ENCODE assay signal across 15 mouse cellular contexts in the genomic region with DNA sequence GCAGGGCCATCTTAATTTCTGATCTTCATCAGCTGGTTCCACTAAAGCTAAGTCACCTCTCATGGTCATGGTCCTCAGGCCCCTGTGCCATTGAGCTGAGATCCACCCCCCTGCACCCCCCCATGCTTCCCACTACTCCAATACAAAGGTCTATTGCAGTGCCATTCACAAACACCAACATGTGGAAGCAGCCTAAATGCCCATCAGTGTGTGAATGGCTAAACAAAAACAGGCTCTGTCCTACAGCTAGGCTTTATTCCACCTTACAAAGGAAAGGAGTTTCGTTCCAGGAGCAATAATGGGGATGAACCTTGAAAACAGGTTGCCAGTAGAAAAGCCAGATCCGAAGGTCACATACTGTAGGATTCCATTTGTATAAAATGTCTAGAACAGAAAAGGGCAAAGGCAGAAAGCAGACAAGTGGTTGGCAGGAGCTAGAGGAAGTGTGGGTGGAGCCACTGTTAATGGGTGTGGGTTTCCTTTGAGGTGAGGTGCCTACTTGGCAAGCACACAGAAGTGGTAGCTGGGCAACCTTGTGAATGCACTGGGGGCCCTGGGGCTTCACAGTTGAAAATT.
"Had no signal": no experiment of that assay in that cellular context is flagged by ENCODE, and none has a peak within 500 bp of the region (broad histone marks: within the 10 kb centered on the region; RNA-seq: fewer than 3 reads in every experiment).

No protein-coding gene starts in this region.

- H3K36me3 ChIP-seq: kidney, embryonic 15.5 days; limb, embryonic 15.5 days; liver, embryonic 12.5 days; neural tube, embryonic 12.5 days; stomach, embryonic 15.5 days had no signal

- H3K27ac ChIP-seq: kidney, embryonic 15.5 days; left cerebral cortex, adult 2 months; limb, embryonic 15.5 days; liver, embryonic 12.5 days; neural tube, embryonic 12.5 days; stomach, embryonic 15.5 days had no signal

- ATAC-seq: liver, embryonic 12.5 days had no signal

- DNase-seq: kidney, postnatal 14 days; lung, embryonic 14.5 days; lung, postnatal 10 days; lung, postnatal 4 days; right cerebral cortex, postnatal 14 days; thymus, adult 2 months; thymus, postnatal 36 days had no signal

- H3K4me3 ChIP-seq: kidney, embryonic 15.5 days; left cerebral cortex, adult 2 months; limb, embryonic 15.5 days; liver, embryonic 12.5 days; myocyte; neural tube, embryonic 12.5 days; stomach, embryonic 15.5 days had no signal

- H3K9ac ChIP-seq: kidney, embryonic 15.5 days; limb, embryonic 15.5 days; liver, embryonic 12.5 days; lung, embryonic 14.5 days; neural tube, embryonic 12.5 days; stomach, embryonic 15.5 days had no signal

- H3K9me3 ChIP-seq: kidney, embryonic 15.5 days; limb, embryonic 15.5 days; liver, embryonic 12.5 days; neural tube, embryonic 12.5 days; stomach, embryonic 15.5 days had no signal

- H3K27me3 ChIP-seq: kidney, embryonic 15.5 days; limb, embryonic 15.5 days; liver, embryonic 12.5 days; neural tube, embryonic 12.5 days; stomach, embryonic 15.5 days had no signal

- H3K4me2 ChIP-seq: kidney, embryonic 15.5 days; limb, embryonic 15.5 days; liver, embryonic 12.5 days; lung, embryonic 14.5 days; midbrain, embryonic 11.5 days; neural tube, embryonic 12.5 days; stomach, embryonic 15.5 days had no signal

- H3K4me1 ChIP-seq: kidney, embryonic 15.5 days; limb, embryonic 15.5 days; liver, embryonic 12.5 days; neural tube, embryonic 12.5 days; stomach, embryonic 15.5 days had no signal
